Mouse (Mus musculus): ENCODE measurements around the gene Rtl4.

- TF ChIP-seq CTCF (IDR thresholded peaks at IDR 0.05; ENCODE audit: low read depth) (no peak), EP300 (IDR thresholded peaks at IDR 0.05; ENCODE audit: low read depth) (no peak)
Observed at GRCm38 (mm10) chrX:144687742-144688141, 965 bp upstream of the Rtl4 start.
